Mouse (Mus musculus): ENCODE data around the gene Myo18a. TPM values are rescaled to one million over a fixed set of nuclear protein-coding genes. Genes with fewer than 3 reads are reported as not detected.

Myo18a gene
- total RNA-seq (2014; rRNA removed; ENCODE audit: low replicate concordance) (181 and 218 TPM in 2 replicates), polyA plus RNA-seq (2015; fragmentation: Nextera tagmentation; extraction: Ambion mirVana) (80.0 and 82.5 TPM in 2 replicates)

- Histone ChIP-seq H3K9ac (replicated peaks; ENCODE audit: low read depth, low read length) (peak within 1 kb of the TSS; percentile 92), H3K27me3 (ENCODE audit: control insufficient read depth, insufficient read depth, low read length) (no peaks in the 10 kb centered on the region), H3K4me2 (ENCODE audit: low read depth, low read length) (peak within 1 kb of the TSS; percentile 97), H3K27ac (ENCODE audit: low read depth) (peak within 1 kb of the TSS; percentile 88), H3K9me3 (replicated peaks; ENCODE audit: control insufficient read depth, low read length) (no peaks in the 10 kb centered on the region), H3K4me1 (ENCODE audit: control insufficient read depth, insufficient read depth) (peaks cover 18% of the 10 kb centered on the region), H3K36me3 (replicated peaks; ENCODE audit: control insufficient read depth, insufficient read depth, low read length) (no peaks in the 10 kb centered on the region), H3K4me3 (ENCODE audit: low read depth, low read length) (peak within 1 kb of the TSS; percentile 93)
- peak; percentile 80 for ATAC-seq (ENCODE audit: insufficient read depth, low read depth)
- peak; percentile 79 for DNase-seq (ENCODE audit: low spot score)
- TF ChIP-seq CTCF (IDR thresholded peaks at IDR 0.05; ENCODE audit: low read depth) (peak; percentile 63), EP300 (IDR thresholded peaks at IDR 0.05; ENCODE audit: low read depth) (no peak)
- WGBS = 2% methylated on average over 65 of the region's 79 CpGs
Observed at GRCm38 (mm10) chr11:77762783-77763672, at the start of gene Myo18a. Gene Myo18a, plus strand, starts transcription at chr11:77763246.

GRCm38 (mm10) chr11:77713736-77714135 lies 49.3 kb upstream of the Myo18a start:
- ATAC-seq (ENCODE audit: insufficient read depth, low read depth) = no peak
- WGBS = 87% methylated on average over 3 of the region's 3 CpGs
- no peaks in the 10 kb centered on the region for H3K27me3 ChIP-seq (ENCODE audit: control insufficient read depth, insufficient read depth, low read length)
- H3K27ac ChIP-seq (ENCODE audit: low read depth) = no peak overlapping the region
- H3K9ac ChIP-seq (replicated peaks; ENCODE audit: low read depth, low read length) = no peak overlapping the region
- H3K4me3 ChIP-seq (ENCODE audit: low read depth, low read length) = no peak overlapping the region
- peaks cover 32% of the 10 kb centered on the region for H3K36me3 ChIP-seq (replicated peaks; ENCODE audit: control insufficient read depth, insufficient read depth, low read length)
- DNase-seq (ENCODE audit: low spot score) = no peak
- H3K9me3 ChIP-seq (replicated peaks; ENCODE audit: control insufficient read depth, low read length) = no peaks in the 10 kb centered on the region
- TF ChIP-seq EP300 (IDR thresholded peaks at IDR 0.05; ENCODE audit: low read depth) = no peak
- TF ChIP-seq CTCF (IDR thresholded peaks at IDR 0.05; ENCODE audit: low read depth) = no peak
- H3K4me1 ChIP-seq (ENCODE audit: control insufficient read depth, insufficient read depth) = no peaks in the 10 kb centered on the region
- no peak overlapping the region for H3K4me2 ChIP-seq (ENCODE audit: low read depth, low read length)

- no peak overlapping the region for H3K4me3 ChIP-seq (ENCODE audit: low read depth, low read length)
- no peak for ATAC-seq (ENCODE audit: insufficient read depth, low read depth)
- no peaks in the 10 kb centered on the region for H3K27me3 ChIP-seq (ENCODE audit: control insufficient read depth, insufficient read depth, low read length)
- 95% methylated on average over 2 of the region's 2 CpGs for WGBS
- TF ChIP-seq EP300 (IDR thresholded peaks at IDR 0.05; ENCODE audit: low read depth) (no peak), CTCF (IDR thresholded peaks at IDR 0.05; ENCODE audit: low read depth) (no peak)
- H3K4me2 ChIP-seq (ENCODE audit: low read depth, low read length) = no peak overlapping the region
- H3K9me3 ChIP-seq (replicated peaks; ENCODE audit: control insufficient read depth, low read length) = no peaks in the 10 kb centered on the region
- H3K9ac ChIP-seq (replicated peaks; ENCODE audit: low read depth, low read length) = no peak overlapping the region
- no peaks in the 10 kb centered on the region for H3K4me1 ChIP-seq (ENCODE audit: control insufficient read depth, insufficient read depth)
- peaks cover 11% of the 10 kb centered on the region; the same call in 1 of the 2 replicates for H3K36me3 ChIP-seq (replicated peaks; ENCODE audit: control insufficient read depth, insufficient read depth, low read length)
- no peak for DNase-seq (ENCODE audit: low spot score)
- no peak overlapping the region for H3K27ac ChIP-seq (ENCODE audit: low read depth)
Observed at GRCm38 (mm10) chr11:77719055-77719454, 44.0 kb upstream of the Myo18a start.

GRCm38 (mm10) chr11:77721389-77721788 lies 41.7 kb upstream of the Myo18a start:
- H3K27ac ChIP-seq (ENCODE audit: low read depth) = no peak overlapping the region
- H3K36me3 ChIP-seq (replicated peaks; ENCODE audit: control insufficient read depth, insufficient read depth, low read length) = 0 out of 2 replicates have a peak, but pooled peaks cover 3% of the 10 kb centered on the region
- H3K4me2 ChIP-seq (ENCODE audit: low read depth, low read length) = no peak overlapping the region
- H3K4me3 ChIP-seq (ENCODE audit: low read depth, low read length) = no peak overlapping the region
- TF ChIP-seq CTCF (IDR thresholded peaks at IDR 0.05; ENCODE audit: low read depth) = no peak
- no peak for TF ChIP-seq EP300 (IDR thresholded peaks at IDR 0.05; ENCODE audit: low read depth)
- H3K27me3 ChIP-seq (ENCODE audit: control insufficient read depth, insufficient read depth, low read length) = no peaks in the 10 kb centered on the region
- WGBS = 93% methylated on average over 4 of the region's 4 CpGs
- ATAC-seq (ENCODE audit: insufficient read depth, low read depth) = no peak
- no peaks in the 10 kb centered on the region for H3K4me1 ChIP-seq (ENCODE audit: control insufficient read depth, insufficient read depth)
- DNase-seq (ENCODE audit: low spot score) = no peak
- H3K9ac ChIP-seq (replicated peaks; ENCODE audit: low read depth, low read length) = no peak overlapping the region
- H3K9me3 ChIP-seq (replicated peaks; ENCODE audit: control insufficient read depth, low read length) = no peaks in the 10 kb centered on the region

GRCm38 (mm10) chr11:77724766-77725165 lies 38.3 kb upstream of the Myo18a start:
- DNase-seq (ENCODE audit: low spot score) = no peak
- 76% methylated on average over 7 of the region's 7 CpGs for WGBS

More at GRCm38 (mm10) chr11:77724766-77725165, 38.3 kb upstream of the Myo18a start:
- Histone ChIP-seq H3K4me3 (ENCODE audit: low read depth, low read length) (no peak overlapping the region), H3K4me2 (ENCODE audit: low read depth, low read length) (no peak overlapping the region), H3K9me3 (replicated peaks; ENCODE audit: control insufficient read depth, low read length) (no peaks in the 10 kb centered on the region), H3K9ac (replicated peaks; ENCODE audit: low read depth, low read length) (no peak overlapping the region), H3K27ac (ENCODE audit: low read depth) (no peak overlapping the region), H3K4me1 (ENCODE audit: control insufficient read depth, insufficient read depth) (no peaks in the 10 kb centered on the region), H3K27me3 (ENCODE audit: control insufficient read depth, insufficient read depth, low read length) (no peaks in the 10 kb centered on the region), H3K36me3 (replicated peaks; ENCODE audit: control insufficient read depth, insufficient read depth, low read length) (no peaks in the 10 kb centered on the region)
- no peak for TF ChIP-seq CTCF (IDR thresholded peaks at IDR 0.05; ENCODE audit: low read depth)
- no peak for TF ChIP-seq EP300 (IDR thresholded peaks at IDR 0.05; ENCODE audit: low read depth)
- ATAC-seq (ENCODE audit: insufficient read depth, low read depth) = no peak

Measured in heart, postnatal 0 days (tissue).